Mouse (Mus musculus) right cerebral cortex, postnatal 25 days (tissue): ENCODE data around the gene Pop4.

Source experiments
- DNase-seq: peaks from one replicate; pipeline ENCODE4 v3.0.0; 2022

Pop4 gene

GRCm38 (mm10) chr7:38218631-38219367 lies 52.4 kb downstream of the Pop4 start:
- DNase-seq: no peak

GRCm38 (mm10) chr7:38217417-38218171 lies 53.6 kb downstream of the Pop4 start:
- DNase-seq: peak; percentile 20

GRCm38 (mm10) chr7:38215697-38216096 lies 55.5 kb downstream of the Pop4 start:
- no peak for DNase-seq

- no peak for DNase-seq
Measured at GRCm38 (mm10) chr7:38215281-38215680, 55.9 kb downstream of the Pop4 start.

GRCm38 (mm10) chr7:38214473-38215214 lies 56.6 kb downstream of the Pop4 start:
- DNase-seq: no peak

GRCm38 (mm10) chr7:38212651-38213062 lies 58.6 kb downstream of the Pop4 start:
- no peak for DNase-seq
